Mouse (Mus musculus) embryo, embryonic 9.5 days (tissue): Measurements from ENCODE around the gene Nucb1.
"Not testable (repeated sequence)": the region's sequence is repeated elsewhere in the genome, so short reads cannot be mapped to it uniquely, and the experiment has no call there.

Experiments used
- DNase-seq: peaks from one replicate; pipeline ENCODE4 v3.0.0-alpha.2; 2017; ENCODE audit errors: extremely low spot score

The Nucb1 gene

GRCm38 (mm10) chr7:45524841-45525621 lies 14.8 kb upstream of the Nucb1 start:
- DNase-seq: no peak

DNA sequence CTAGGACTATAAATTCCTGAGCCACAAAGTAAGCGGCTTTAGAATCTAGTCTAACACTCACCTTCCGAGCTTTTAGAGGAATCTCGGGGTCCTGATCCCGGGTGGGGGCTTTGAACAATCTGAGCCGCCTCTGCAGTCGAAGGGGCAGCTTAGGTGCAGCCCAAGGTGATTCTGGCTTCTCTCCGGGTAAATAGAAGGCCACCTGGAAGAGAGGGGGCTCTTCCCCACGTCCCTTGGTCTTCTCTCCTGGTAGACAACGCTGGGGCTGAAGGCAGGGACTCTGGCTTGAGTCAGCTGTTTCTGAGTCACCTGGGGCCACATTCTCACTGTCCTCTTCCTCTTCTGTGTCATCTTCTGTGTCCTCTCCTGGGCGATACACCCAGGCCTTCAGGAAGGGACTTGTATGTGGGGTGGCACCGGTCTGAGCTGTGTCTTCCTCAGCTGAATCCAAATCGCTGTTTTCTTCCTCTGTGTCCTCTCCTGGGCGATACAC lies 13.5 kb upstream of the Nucb1 start:
- no peak for DNase-seq

- DNase-seq: no peak
Measured at GRCm38 (mm10) chr7:45522957-45523676, 12.9 kb upstream of the Nucb1 start.

DNA sequence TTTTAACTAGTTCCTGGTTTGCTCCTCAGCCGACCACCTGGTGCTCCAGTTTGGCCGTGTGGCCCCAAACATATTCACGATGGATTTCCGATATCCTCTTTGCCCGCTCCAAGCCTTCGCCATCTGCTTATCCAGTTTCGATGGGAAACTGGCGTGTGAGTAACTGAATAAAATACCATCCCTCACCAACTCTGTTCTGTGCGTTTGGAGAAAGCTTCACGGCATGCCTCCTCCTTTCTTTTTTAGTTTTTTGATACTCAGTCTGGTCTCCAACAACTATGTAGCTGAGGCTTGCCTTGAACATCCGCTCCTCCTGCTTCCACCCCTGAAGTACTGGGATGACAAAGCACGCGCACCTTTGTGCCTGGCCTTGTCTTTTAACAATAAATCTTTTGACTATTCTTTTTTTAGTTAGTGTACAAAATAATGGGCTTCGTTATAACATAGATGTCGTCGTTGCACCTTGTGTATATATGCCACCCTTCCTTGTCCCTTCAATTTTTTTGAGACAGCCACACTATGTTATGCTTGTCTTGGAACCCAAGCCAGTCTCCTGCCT lies 12.1 kb upstream of the Nucb1 start:
- no peak for DNase-seq

DNA sequence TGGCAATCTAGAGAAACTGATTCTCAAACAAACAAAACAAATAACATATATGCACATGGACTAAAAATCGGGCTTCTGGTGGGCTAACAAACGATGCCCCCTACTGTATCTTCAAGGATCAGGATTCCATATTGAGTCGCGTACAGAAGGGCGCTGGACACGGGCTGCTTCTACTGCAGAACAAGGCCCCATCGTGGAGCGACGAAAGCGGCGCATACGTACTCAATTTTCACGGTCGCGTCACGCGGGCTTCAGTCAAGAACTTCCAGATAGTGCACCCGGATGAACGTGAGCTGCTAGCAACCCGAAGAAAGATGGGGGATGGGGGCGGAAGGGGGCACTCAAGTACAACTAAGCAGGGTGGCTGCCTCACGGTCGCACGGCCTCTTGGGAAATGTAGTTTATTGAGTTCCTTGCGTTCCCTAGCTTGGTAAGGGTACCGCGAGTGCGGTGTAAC lies 11.6 kb upstream of the Nucb1 start:
- DNase-seq: peak; percentile 90

DNA sequence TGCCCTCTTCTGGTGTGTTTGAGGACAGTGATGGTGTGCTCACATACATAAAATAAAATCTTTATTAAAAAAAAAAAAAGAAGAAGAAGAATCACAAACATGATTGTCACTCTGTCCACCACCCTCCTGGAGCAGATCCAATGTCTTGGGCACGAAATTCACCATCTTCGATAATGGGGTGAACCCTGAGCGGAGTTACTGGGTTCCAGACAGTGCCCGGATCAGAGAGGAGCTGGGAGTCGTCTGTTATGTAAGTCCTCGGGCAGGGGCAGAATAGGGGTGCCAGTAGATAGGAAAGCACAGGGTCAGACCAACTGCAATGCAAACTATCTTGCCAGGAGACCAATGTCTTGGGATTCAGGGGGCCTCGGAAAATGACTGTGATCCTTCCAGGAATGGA lies 10.4 kb upstream of the Nucb1 start:
- no peak for DNase-seq

DNA sequence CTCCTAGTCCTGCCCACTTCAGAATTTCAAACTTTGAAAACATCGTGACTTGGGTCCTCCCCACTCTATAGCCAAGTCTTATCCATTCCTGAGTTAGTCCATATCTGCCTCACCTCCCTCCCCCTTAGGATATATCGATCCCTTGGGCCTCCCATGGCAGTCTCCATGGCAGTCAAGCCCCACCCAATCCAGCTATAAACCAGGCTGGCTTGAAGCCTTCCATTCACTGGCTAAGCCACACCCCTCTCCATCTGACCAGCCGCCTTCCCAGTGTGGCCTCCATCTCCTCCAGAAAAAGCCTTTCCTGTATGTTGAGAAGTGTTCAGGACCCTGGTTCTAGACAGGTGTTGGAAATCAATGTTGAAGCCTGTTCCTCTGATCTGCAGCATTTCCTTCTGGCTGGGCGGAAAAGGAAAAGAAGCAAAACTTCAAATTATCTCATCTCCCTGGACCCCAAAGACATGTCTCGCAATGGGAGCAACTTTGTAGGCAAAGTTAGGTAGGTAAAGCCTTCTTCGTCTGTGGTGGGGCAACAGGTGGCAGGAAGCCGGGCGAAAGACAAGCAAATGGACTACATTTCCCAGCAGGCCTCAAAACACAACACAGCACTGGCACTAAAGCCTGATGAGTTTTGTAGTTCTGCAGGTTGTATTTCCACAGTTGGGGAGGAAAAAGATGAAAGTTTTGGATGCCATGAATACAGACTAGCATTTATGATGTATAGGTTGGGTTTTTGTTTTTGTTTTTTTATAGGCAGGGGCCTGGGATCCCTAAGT lies 9.3 kb upstream of the Nucb1 start:
- DNase-seq: no peak

- no peak for DNase-seq
Measured at GRCm38 (mm10) chr7:45518618-45519017, 8.4 kb upstream of the Nucb1 start.

- not testable (repeated sequence) for DNase-seq
Measured at GRCm38 (mm10) chr7:45516846-45517245, 6.6 kb upstream of the Nucb1 start.

- DNase-seq: peak; percentile 56
Measured at GRCm38 (mm10) chr7:45515436-45515835, 5.2 kb upstream of the Nucb1 start.

DNA sequence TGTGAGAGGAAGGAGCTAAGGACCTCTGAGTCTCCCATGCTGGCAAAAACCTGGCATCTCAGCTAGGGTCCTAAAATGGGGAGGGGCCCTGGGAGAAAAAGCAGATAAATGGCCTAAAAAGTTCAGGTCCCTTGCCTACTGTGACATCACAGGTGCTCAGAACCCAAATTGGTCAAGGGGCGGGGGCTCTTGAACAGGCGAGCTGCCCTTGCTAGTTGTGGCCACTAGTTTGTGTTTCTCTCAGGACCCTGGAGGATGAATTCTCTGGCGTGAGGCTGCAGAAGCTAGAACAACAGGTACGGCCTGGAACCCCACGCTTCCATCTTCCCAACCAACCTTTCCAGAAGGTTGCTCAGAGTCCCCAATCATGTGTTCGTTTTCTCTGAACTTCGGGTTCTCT lies 4.2 kb upstream of the Nucb1 start:
- no peak for DNase-seq

DNA sequence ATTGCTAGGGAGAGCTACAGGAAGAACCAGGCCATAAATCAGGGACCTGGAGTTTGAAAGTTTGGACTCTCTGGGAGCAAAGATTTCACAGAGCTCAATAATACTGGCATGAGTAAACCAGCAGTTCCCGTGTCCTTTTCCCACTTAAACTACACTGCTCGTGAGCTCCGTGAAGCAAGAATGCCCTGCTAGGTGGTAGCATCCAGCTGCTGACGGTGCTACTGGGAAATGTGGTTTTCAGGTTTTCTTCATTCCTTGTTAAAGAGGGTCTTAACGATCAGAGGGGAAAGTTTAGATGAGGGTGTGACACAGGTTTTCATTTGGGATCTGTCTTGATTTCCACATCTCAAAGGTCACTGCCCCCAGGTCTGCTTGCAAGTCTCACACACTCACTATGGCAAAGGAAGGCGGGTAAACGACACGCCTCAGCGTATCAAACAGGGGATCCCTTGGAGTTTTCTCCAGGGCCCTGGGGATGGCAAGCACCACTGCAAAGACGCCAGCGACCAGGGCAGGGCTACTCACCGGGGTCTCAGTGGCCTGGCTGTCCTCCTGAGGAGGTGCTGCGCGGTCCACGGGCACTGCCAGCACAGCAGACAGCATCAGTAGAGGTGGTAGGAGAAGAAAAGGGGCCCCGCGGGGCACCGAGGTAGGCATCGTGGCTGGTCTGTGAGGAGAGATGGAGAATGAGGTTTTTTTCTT lies 874 bp downstream of the Nucb1 start:
- DNase-seq: no peak

- no peak for DNase-seq
Measured at GRCm38 (mm10) chr7:45508561-45508960, 1.6 kb downstream of the Nucb1 start.

- no peak for DNase-seq
Measured at GRCm38 (mm10) chr7:45507583-45507982, 2.6 kb downstream of the Nucb1 start.

- no peak for DNase-seq
Measured at GRCm38 (mm10) chr7:45498427-45498826, 11.8 kb downstream of the Nucb1 start.

DNA sequence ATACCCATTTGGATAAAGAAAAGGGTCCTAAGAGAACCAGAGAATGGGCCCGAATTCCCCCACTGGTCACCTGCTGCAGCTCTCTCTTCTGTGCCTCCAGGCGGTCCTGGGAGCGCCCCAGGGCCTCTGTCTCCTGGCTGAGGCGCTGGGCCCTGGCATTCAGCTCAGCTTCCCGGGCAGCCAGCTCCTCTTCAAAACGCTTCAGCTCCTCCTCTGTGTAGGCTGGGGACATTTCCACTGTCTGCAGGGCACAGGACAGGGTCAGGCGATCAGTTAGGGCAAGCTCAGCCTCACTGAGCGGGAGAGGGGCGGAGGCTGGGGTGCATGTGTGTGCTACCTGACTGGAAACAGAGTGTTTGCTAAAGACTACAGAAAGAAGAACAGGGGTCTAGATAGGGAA lies 15.7 kb downstream of the Nucb1 start:
- no peak for DNase-seq

DNA sequence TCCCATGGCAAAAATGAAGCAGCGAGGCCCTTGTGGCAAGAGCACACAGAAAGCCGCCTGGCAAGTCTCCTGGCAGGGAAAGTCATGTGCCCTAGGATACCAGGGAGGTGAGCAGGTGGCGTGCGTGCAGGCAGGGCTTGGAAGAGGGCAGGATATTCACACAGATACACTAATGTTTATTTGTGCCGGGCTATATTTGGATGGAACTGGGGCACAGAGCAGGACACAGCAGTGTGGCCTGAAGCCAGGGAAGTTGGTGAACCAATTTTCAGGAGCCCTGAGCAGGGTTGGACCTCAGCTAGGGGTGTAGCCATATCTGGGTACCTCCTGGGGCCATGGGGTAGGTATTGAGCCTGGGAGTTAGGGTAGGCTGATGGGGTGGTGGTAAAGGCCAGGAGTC lies 17.3 kb downstream of the Nucb1 start:
- DNase-seq: no peak

DNA sequence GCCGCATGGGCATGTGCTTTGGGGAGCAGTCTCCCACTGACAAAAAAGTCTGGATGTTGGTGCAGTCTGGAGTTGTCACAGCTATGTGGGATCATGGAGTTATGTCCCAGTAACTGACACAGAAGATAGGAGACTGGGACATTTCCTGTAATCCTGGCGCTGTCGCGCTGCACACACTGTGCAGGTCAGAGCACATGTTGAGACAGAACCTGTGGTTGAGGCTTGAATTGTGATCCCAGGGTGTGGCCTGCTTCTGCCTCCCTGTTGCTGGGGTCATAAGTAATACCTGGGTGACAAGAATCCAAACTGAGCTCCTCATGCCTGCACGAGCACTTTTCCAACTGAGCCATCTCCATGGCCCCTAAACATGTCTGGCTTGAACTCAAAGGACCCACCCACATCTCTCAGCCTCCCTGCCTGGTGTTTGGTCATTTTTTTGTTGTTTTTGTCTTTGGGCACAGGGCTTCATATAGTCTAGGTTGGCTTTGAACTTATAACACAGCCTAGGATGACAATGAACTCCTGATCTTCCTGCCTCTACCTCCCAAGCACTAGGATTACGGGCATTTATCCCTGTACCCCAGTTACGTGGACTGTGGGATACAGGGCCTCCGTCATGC lies 17.9 kb downstream of the Nucb1 start:
- no peak for DNase-seq

DNA sequence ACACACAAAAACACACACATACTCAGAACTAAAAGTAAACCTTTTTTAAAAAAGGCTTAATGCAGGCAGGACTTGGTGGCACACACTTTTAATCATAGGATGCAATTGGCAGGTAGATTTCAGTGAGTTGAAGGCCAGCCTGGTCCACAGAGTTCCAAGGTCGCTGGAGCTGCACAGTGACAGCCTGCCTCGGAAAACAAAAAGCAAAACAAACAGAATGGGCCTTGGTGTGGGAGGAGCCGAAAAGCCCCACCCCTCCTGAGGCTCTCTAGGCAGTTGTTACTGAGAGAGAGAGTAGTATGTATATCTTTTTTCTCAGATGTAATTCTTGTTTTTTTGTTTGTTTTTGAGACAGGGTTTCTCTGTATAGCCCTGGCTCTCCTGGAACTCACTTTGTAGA lies 18.9 kb downstream of the Nucb1 start:
- DNase-seq: no peak

- DNase-seq: peak; percentile 52
Measured at GRCm38 (mm10) chr7:45490822-45491221, 19.4 kb downstream of the Nucb1 start.

GRCm38 (mm10) chr7:45489578-45489977 lies 20.6 kb downstream of the Nucb1 start:
- DNase-seq: no peak
